Mouse (Mus musculus) left cerebral cortex, postnatal 14 days (tissue): ENCODE results near the gene Sirt7. TPM values are rescaled to one million over a fixed set of nuclear protein-coding genes. Genes with fewer than 3 reads are reported as not detected.

Experiments
- DNase-seq, 2 experiments: peaks; one replicate each; pipeline ENCODE4 v3.0.0; 2021 to 2022; ENCODE audit warnings: low spot score in 2 of 2, mixed read lengths in 1 of 2
- intact Hi-C: fragments of 180-260 bp; cut with DNase I; formaldehyde crosslinking; loops from one replicate; pipeline ENCODE4 v1.15.1; 2025
- total RNA-seq, 2 experiments: library from RNA; stranded (reverse); gene quantifications; 2 replicates each; pipeline ENCODE4 v1.2.3; 2021

Sirt7 gene
- total RNA-seq, 2 experiments from 2014 or later = 34.7 to 42.4 TPM

DNA sequence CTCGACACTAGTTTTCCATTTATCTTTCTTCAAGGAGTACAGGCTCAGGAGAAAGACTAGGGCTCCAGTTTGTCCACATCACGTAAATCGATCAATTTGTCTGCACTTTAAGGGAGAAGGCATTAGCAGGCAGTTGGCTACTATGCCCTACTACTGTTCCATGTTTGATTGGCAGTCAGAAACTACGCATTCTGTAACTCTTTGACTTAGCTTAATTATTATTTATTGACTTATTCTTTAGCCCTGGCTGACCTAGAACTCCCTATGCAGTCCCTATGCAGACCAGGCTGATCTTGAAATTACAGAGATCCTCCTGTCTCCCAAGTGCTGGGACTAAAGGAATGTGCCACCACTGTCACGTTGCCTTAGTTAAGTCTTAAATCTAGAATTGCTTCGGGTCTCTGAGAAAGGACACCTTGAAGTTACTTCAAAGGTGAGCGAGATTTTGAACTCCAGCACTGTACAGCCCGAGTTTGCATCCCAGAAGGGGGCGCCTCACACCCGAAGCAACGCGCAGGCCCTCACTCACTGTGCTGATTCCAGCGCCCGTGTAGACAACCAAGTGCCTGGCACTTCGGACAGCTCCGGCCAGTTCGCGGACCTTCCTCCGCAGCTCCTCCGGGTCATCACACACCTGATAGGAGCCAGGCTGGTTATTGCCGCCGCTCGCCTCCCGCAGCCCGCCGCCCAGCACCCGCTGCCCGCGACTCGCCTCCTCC, 920 bp downstream of the Sirt7 start:
- DNase-seq = peak; percentile 63 to 69
- intact Hi-C loops = loop anchor here (5.0 kb wide), 1 partner anchor 153 kb away; no protein-coding TSS in a partner anchor

DNA sequence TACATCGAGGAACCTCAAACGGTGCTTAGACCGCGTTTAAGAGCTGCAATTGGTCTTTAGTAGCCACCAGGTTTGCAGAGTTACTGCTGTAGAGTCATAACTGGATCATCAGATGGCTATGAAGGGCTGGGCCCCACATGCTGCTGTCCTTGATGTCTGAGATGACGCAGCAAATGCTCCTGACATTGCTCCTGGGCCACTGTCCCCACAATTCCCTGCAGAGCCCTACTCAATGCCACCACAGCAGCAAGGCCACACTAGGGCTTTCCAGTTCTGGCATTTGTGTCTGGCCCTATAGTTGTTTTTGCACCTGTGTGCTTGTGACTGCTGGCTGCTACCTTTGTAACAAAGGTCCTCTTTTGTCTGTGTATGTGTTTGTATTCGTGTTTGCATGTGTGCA, 2.2 kb downstream of the Sirt7 start:
- intact Hi-C loops = loop anchor here (5.0 kb wide), 1 partner anchor 154 kb away; no protein-coding TSS in a partner anchor

DNA sequence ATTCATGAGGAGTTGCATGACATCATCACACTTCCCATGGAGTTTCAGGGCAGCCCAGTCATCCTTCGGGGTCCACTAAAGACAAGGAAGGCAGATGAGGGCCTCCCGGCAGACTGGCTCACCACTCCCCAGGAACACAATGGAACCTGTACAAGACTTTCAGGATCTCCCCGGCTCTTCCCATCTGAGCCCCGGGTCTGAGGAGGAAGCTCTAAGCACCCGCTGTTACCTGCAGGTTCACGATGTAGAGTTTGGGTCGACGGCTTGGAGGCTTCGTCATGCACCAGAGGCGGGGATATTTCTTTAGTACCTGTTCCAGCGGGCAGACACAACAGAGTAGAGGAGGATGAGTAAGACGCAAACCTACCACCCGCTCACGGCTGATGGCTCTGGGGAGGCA, 4.8 kb downstream of the Sirt7 start:
- DNase-seq = no peak
- intact Hi-C loops = loop anchor here (5.0 kb wide), 1 partner anchor 157 kb away; no protein-coding TSS in a partner anchor

More for the DNA sequence above, 2.2 kb downstream of the Sirt7 start:
- DNase-seq = no peak

DNA sequence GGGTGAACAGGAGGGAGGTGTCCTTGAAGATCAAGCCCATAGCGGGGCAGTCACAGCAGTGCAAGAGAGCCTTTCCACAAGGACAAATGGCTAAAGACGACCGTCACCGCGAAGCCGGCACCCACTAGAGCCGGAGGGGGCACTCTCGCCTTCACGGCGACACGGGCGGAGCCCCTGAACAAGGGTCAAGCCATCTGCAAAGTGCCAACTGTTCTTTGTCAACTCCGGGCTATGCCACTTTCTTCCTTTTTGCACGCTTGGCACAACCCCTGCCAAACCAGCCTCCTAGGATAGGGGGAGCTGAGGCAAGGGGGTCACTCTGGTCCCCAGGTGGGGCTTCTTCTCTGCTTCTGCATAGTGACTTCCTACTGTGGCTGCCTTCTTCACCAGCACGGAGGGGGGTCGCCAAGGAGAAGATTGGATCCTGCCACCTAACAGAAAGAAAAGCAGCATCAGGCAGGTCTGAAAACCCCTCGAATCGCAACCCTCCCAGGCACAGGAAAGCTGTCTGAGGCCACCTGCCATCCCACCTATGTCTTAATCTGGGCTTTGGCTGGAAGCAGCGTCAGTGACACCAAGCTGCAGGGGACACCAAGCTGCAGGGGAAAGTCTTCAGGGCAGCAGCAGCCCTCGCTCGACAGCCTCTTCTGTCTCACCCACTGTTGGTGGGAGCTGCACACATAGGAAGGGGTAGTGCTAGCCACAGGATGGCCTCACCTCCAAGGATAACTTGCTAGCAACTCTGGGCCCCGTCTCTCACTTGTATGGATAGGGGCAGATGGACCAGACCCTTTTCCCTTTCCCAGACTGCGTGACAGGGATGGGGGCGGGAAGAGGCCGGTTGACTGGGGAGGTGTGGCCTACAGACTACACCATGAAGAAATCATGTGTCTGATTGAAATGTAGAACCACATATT, 6.2 kb downstream of the Sirt7 start:
- intact Hi-C loops = loop anchor here (5.0 kb wide), 1 partner anchor 102 kb away; no protein-coding TSS in a partner anchor
- no peak for DNase-seq

GRCm38 (mm10) chr11:120617519-120618112, 7.4 kb downstream of the Sirt7 start, which contains the start of gene Pcyt2:
TSS of gene Pcyt2 (minus strand) at chr11:120617936.
- intact Hi-C loops = loop anchor here (5.0 kb wide), 1 partner anchor 100 kb away; no protein-coding TSS in a partner anchor
- peak; percentile 91 to 92 for DNase-seq

DNA sequence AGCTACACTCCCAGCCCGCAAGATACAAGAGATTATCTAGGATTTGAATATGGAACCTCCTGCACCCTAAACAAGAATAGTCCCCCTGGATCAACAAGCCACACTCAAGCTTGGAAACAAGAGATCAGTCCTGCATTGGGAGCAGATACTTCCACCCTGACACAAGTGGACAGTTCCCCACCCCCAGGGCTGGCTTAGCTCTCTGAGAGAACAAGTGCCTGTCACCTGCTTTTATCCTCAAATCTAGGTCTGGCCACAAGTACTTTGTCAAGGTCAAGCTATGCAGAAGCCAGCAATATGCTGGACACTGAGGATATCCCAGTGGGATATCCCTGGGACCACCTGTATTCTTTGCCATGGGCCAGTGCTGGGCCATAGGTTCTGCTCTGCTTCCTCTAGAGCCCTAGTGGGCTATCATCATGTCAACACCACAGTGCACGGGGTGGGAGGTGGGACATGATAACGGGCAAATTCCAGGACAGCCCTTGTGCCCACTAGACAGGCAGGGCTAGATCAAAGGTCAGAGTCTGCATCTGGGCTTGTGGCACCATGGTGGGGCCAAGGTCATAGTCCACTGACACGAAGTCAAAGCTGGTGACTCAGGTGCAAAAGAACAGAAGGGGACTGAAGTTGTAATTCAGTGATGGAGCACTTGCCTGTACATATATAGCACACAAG, 8.3 kb downstream of the Sirt7 start:
- intact Hi-C loops = loop anchor here (5.0 kb wide), 1 partner anchor 99 kb away; no protein-coding TSS in a partner anchor
- no peak for DNase-seq

- no peak for DNase-seq
- intact Hi-C loops = loop anchor here (5.0 kb wide), 1 partner anchor 98 kb away; no protein-coding TSS in a partner anchor
Measured at GRCm38 (mm10) chr11:120615606-120616203, 9.3 kb downstream of the Sirt7 start.

DNA sequence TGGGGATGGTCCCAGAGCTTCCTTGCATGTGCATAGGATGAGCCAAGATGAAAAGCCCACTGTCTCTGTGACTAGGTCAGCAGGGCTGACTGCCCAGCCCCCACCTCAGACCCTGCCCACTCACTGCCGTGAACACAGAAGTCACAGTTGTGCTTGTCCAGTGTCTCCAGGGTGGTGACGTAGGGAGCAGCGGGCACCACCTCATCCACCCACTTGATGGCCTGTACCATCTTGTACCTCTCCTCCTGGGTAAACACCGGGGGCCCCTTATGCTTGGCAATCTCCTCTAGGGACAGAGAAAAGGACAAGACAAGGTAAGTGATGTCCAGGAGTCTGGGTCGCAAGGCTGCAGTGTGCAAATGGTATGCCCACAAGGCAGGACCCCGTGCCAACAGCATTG, 9.9 kb downstream of the Sirt7 start:
- intact Hi-C loops = loop anchor here (5.0 kb wide), 1 partner anchor 98 kb away; no protein-coding TSS in a partner anchor
- DNase-seq = no peak

- intact Hi-C loops = no loop called here
- DNase-seq = no peak
Measured at GRCm38 (mm10) chr11:120613976-120614375, 11.1 kb downstream of the Sirt7 start.

DNA sequence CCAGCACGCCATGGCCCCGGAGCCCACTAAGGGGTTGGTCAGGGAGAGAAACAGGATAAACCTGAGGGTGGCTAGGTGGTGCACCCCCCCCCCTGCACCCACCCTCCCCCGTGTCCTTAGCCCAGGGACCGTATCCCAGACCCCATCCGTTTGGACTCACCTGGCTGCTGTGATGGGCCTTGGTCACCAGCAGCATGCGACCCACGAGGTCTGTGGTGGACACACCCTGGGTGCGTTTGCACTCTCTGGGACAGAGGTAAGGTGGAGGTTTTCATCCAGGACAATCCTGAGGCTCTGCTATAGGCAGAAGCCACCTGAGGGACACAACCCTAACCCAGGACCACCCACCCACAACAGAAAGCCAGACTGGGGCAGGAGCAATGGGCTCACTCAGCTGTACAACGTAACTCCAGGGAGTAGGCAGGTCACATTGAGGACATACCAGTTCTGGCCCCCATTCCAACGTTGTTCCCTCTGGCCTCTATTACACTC, 11.5 kb downstream of the Sirt7 start:
- no peak for DNase-seq
- intact Hi-C loops = no loop called here

GRCm38 (mm10) chr11:120612763-120613162, 12.3 kb downstream of the Sirt7 start:
- DNase-seq = peak; percentile 71 to 86
- intact Hi-C loops = no loop called here

- intact Hi-C loops = no loop called here
- no peak for DNase-seq
Measured at GRCm38 (mm10) chr11:120610477-120611046, 14.5 kb downstream of the Sirt7 start.

GRCm38 (mm10) chr11:120609250-120609649, 15.8 kb downstream of the Sirt7 start:
- intact Hi-C loops = no loop called here
- no peak for DNase-seq

DNA sequence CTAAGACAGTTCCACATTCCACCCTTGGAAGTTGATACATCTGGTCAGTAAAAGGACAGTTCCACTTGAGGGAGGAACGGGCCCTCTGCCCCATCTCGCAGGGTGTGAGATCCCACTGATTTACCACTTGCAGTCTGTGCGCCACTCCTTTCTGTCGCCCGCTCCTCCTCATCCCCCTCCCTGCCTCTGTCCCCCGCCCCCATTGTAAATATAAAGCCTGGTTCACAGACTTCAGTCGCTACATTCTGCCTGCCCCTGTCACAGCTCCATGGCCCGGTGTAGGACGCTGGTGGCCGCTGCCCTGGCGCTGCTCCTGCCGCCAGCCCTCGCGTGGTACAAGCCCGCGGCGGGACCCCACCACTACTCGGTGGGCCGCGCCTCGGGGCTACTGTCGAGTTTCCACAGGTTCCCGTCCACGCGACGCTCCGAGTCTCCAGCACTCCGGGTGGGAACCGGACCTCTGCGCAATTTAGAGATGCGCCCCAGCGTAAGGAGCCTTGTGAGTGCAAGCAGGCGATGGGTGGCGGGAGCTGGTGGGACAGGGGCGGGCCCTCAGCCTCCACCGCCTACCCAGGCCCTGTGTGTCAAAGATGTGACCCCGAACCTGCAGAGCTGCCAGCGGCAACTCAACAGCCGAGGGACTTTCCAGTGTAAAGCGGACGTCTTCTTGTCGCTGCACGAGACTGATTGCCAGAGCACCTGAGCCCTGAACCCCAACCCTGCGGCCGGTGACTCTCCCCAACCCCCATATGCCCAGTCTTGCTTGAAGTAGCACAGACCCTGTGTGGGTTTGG, 16.6 kb downstream of the Sirt7 start, which contains the start of gene Npb:
Npb (plus strand) TSS at position 237 of the 794 bp plus-strand sequence.
- no peak for DNase-seq
- intact Hi-C loops = no loop called here

DNA sequence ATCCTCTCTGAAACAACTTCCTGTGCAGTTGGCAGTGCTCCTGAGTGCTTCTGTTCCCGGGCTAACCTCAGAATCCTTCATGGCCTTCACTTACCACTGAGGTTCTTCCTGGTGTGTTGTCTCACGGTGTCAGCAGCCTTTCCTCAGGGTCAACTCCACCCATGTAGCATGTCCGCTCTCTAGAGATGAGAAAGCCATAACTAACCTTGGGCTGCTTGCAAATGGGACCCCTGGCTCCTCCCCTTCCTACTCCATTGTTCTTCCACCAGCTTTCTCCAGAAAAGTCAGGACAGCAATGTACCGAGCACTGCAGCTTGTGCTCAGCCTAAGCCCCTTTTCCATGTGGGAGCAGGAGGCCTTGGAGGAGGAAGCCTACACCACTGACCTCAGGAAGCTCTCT, 18.3 kb downstream of the Sirt7 start:
- intact Hi-C loops = no loop called here
- DNase-seq = no peak

DNA sequence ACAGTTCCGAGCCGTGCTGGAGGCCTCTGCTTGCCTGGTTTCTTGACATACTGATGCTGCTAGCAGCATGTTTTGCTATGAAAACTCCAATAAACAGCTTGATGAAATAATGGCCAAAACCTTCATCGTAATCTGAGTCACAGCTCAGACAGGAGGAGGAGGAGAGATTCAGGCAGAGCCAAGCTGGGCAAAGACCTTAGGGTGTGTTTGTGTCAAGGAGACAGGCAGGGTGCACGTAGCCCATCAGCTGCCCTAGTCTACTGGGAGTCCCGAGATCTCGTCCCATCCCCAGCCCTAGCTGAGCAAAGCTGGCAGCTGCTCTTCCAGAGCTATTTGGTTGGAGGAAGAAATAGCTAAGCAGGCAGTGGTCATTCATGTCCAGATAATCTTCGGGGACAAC, 19.4 kb downstream of the Sirt7 start:
- intact Hi-C loops = no loop called here

GRCm38 (mm10) chr11:120603545-120603944, 21.5 kb downstream of the Sirt7 start:
- intact Hi-C loops = no loop called here

More for the DNA sequence above, 19.4 kb downstream of the Sirt7 start:
- no peak for DNase-seq

More at GRCm38 (mm10) chr11:120603545-120603944, 21.5 kb downstream of the Sirt7 start:
- no peak for DNase-seq
